ENCODE assay signal across 15 mouse cellular contexts in genomic region chr9:64528061-64528460, GRCm38 (mm10).
A peak's percentile ranks its signal among the peaks of the same experiment; 100 is the strongest.
DNase-seq lines count a peak whose midpoint lies in the region; ATAC-seq and TF ChIP-seq lines count a peak whose summit lies in the region.
"Had no signal": no experiment of that assay in that cellular context is flagged by ENCODE, and none has a peak within 500 bp of the region (broad histone marks: within the 10 kb centered on the region; RNA-seq: fewer than 3 reads in every experiment).

No protein-coding gene starts in this region.

- peaks cover 17% of the 10 kb centered on the region for H3K27me3 ChIP-seq in liver, embryonic 12.5 days (replicated peaks)
- H3K27me3 ChIP-seq: CH12.LX; hindbrain, embryonic 15.5 days; liver, embryonic 15.5 days had no signal

- no peak for ATAC-seq in liver, embryonic 12.5 days
- ATAC-seq: intestine, postnatal 0 days had no signal

- peaks cover 32% of the 10 kb centered on the region for H3K4me1 ChIP-seq in liver, embryonic 12.5 days

- H3K36me3 ChIP-seq in liver, embryonic 12.5 days = no peaks in the 10 kb centered on the region
- H3K36me3 ChIP-seq: hindbrain, embryonic 15.5 days; liver, embryonic 15.5 days; midbrain, embryonic 12.5 days had no signal

- H3K27ac ChIP-seq in liver, embryonic 12.5 days = no peak overlapping the region
- no peak overlapping the region for H3K27ac ChIP-seq in gastrocnemius, adult 2 months
- H3K27ac ChIP-seq: hindbrain, embryonic 15.5 days; midbrain, embryonic 12.5 days had no signal

- no peak overlapping the region for H3K9ac ChIP-seq in liver, embryonic 12.5 days
- H3K9ac ChIP-seq: hindbrain, embryonic 15.5 days; liver, embryonic 15.5 days; midbrain, embryonic 12.5 days had no signal

- intact Hi-C loops in left cerebral cortex, postnatal 4 days (cut with DNase I) = no loop called here
- intact Hi-C loops in gastrocnemius, adult 2 months (cut with DNase I) = no loop called here

- DNase-seq in left cerebral cortex, adult 11 months (ENCODE audit: low spot score) = peak; percentile 58
- DNase-seq in left cerebral cortex, postnatal 4 days = no peak
- peak; percentile 15 to 37 for DNase-seq in frontal cortex, postnatal 25 days (ENCODE audit: low spot score in 2 of 2)
- DNase-seq in left cerebral cortex, adult 18-20 months (ENCODE audit: low spot score in 2 of 2) = peak; percentile 49 to 68
- peak; percentile 45 for DNase-seq in right cerebral cortex, postnatal 14 days
- DNase-seq in ovary, postnatal 14 days (ENCODE audit: low spot score) = no peak
- DNase-seq in gastrocnemius, adult 2 months = no peak
- DNase-seq: gastrocnemius, postnatal 10 days; kidney, postnatal 25 days had no signal

- H3K4me3 ChIP-seq in liver, embryonic 12.5 days = no peak overlapping the region
- H3K4me3 ChIP-seq in gastrocnemius, adult 2 months = no peak overlapping the region
- H3K4me3 ChIP-seq: hindbrain, embryonic 15.5 days; liver, embryonic 15.5 days; midbrain, embryonic 12.5 days had no signal

- no peak overlapping the region for H3K4me2 ChIP-seq in liver, embryonic 12.5 days
- H3K4me2 ChIP-seq: hindbrain, embryonic 15.5 days; liver, embryonic 15.5 days; midbrain, embryonic 12.5 days had no signal

- 77% methylated on average over 7 of the region's 7 CpGs for WGBS in liver, embryonic 12.5 days (ENCODE audit: insufficient replicate concordance)

- no peaks in the 10 kb centered on the region for H3K9me3 ChIP-seq in liver, embryonic 12.5 days (replicated peaks)
- H3K9me3 ChIP-seq: hindbrain, embryonic 15.5 days; liver, embryonic 15.5 days; midbrain, embryonic 12.5 days had no signal

- no peak for TF ChIP-seq CTCF in gastrocnemius, adult 2 months (IDR thresholded peaks at IDR 0.05)

Comparison
In these comparisons a context has a peak if more than half of its experiments do, and no peak if none do; other contexts are left out.
1. DNase-seq: peak in left cerebral cortex, adult 11 months (single experiment), frontal cortex, postnatal 25 days (2 of 2), left cerebral cortex, adult 18-20 months (2 of 2) and right cerebral cortex, postnatal 14 days (single experiment); none in left cerebral cortex, postnatal 4 days (single experiment), ovary, postnatal 14 days (single experiment) and gastrocnemius, adult 2 months (single experiment).